Mouse (Mus musculus) stomach, postnatal 0 days (tissue): ENCODE results near the gene Hnrnph3.

Experiments used
- CTCF ChIP-seq: IDR thresholded peaks from 2 replicates; pipeline ENCODE4 v1.5.1; 2016; ENCODE audit warnings: antibody characterized with exemption, low read depth, mild to moderate bottlenecking, moderate library complexity
- EP300 ChIP-seq: optimal IDR thresholded peaks from 2 replicates; pipeline ENCODE3; 2016; ENCODE audit warnings: antibody characterized with exemption

- TF ChIP-seq CTCF (no peak), EP300 (no peak)
Observed at GRCm38 (mm10) chr10:63004556-63004955, 19.5 kb downstream of the Hnrnph3 start.
